Mouse (Mus musculus): Measurements from ENCODE around the gene Rgs12. TPM values are rescaled to one million over a fixed set of nuclear protein-coding genes. Genes with fewer than 3 reads are reported as not detected.

The Rgs12 gene
- polyA plus RNA-seq, 1 experiment from 2014 or later, result 74.3 TPM

DNA sequence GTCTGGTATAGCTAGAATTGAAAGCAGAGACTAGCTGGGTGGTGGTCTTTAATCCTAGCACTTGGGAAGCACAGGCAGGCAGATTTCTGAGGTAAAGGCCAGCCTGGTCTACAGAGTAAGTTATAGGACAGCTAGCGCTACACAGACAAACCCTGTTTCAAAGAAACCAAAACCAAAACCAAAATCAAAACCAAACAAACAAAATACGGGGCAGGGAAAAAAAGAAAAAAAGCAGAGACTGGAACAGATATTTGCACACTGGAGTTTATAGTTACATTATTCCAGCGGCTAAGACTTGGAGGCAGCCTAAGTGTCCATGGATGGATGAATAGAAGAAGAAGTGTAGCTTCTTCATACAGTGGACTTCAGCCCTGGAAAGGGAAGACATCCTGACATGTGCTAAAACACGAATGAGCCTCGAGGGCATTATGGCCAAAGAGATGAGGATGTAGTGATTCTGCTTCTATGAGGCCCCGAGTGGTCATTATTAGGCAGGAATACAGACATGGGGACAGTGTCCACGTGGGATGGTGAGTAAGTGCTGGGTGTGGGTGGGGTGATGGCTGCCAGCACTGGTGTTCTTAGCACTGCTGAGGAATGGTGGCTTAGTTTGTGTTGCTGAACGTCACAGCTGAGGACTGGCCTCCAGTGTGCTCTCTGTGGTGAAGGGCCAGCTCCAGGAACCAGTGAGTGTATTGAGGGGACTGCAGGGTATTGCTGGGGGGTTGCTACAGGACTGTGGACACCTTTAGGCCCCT lies 24.5 kb downstream of the Rgs12 start:
- no peak for DNase-seq (ENCODE audit: low spot score)
- no peaks in the 10 kb centered on the region for H3K27me3 ChIP-seq (ENCODE audit: insufficient read depth, poor library complexity, severe bottlenecking)
- peak overlapping the region; percentile 62 for H3K27ac ChIP-seq
- no peak overlapping the region for H3K4me3 ChIP-seq
- peaks cover 9% of the 10 kb centered on the region; the same call in 1 of the 2 replicates for H3K4me1 ChIP-seq (replicated peaks)
- peaks cover 94% of the 10 kb centered on the region for H3K36me3 ChIP-seq
- H3K9me3 ChIP-seq, result no peaks in the 10 kb centered on the region
- WGBS, result 87% methylated on average over 8 of the region's 8 CpGs

DNA sequence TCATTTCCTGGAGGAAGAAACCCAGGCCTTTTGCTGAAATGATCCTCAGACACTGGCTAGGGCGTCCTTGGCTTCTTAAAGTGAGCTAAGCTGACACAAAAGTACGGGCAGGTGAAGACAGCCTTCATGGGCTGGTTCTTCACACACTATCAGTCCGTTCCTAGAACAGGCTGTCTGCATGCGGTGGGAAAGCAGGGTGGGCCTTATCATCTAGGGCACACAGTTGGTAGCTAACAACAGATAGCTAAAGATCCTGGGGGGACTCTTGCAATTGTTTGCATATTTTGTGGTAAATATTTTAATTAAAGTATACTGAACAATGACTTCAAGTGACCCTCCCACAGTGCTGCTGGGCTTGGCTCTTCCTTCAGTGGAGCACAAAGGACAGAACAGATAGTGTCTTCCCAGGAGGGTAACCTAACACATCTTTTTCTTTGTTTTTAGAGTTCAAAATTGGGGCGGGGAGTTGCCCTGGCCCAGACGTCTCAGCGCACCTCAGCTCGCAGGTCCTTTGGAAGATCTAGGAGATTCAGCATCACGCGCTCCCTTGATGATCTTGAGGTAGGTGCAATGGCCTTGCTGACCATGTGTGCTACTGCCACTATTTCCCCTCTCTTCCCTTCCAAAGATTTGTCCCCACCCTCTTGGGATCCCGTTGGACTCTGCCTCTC lies 25.7 kb downstream of the Rgs12 start:
- Histone ChIP-seq H3K27me3 (ENCODE audit: insufficient read depth, poor library complexity, severe bottlenecking) (no peaks in the 10 kb centered on the region), H3K27ac (no peak overlapping the region), H3K9me3 (no peaks in the 10 kb centered on the region), H3K4me3 (no peak overlapping the region), H3K36me3 (peaks cover 94% of the 10 kb centered on the region), H3K4me1 (replicated peaks) (peaks cover 9% of the 10 kb centered on the region; the same call in 1 of the 2 replicates)
- WGBS, result 92% methylated on average over 11 of the region's 11 CpGs
- no peak for DNase-seq (ENCODE audit: low spot score)

GRCm38 (mm10) chr5:34976540-34977292 lies 27.5 kb downstream of the Rgs12 start:
- H3K36me3 ChIP-seq, result peaks cover 95% of the 10 kb centered on the region
- no peak overlapping the region for H3K27ac ChIP-seq
- H3K9me3 ChIP-seq, result no peaks in the 10 kb centered on the region
- no peak for DNase-seq (ENCODE audit: low spot score)
- WGBS, result 95% methylated on average over 9 of the region's 9 CpGs
- no peaks in the 10 kb centered on the region for H3K27me3 ChIP-seq (ENCODE audit: insufficient read depth, poor library complexity, severe bottlenecking)
- H3K4me1 ChIP-seq (replicated peaks), result 0 out of 2 replicates have a peak, but pooled peaks cover 5% of the 10 kb centered on the region
- no peak overlapping the region for H3K4me3 ChIP-seq

GRCm38 (mm10) chr5:34980099-34980498 lies 30.9 kb downstream of the Rgs12 start:
- WGBS, result 94% methylated on average over 6 of the region's 6 CpGs
- no peak for DNase-seq (ENCODE audit: low spot score)
- peaks cover 94% of the 10 kb centered on the region for H3K36me3 ChIP-seq
- no peak overlapping the region for H3K4me3 ChIP-seq
- H3K9me3 ChIP-seq, result no peaks in the 10 kb centered on the region
- H3K27me3 ChIP-seq (ENCODE audit: insufficient read depth, poor library complexity, severe bottlenecking), result no peaks in the 10 kb centered on the region
- no peaks in the 10 kb centered on the region for H3K4me1 ChIP-seq (replicated peaks)
- no peak overlapping the region for H3K27ac ChIP-seq

DNA sequence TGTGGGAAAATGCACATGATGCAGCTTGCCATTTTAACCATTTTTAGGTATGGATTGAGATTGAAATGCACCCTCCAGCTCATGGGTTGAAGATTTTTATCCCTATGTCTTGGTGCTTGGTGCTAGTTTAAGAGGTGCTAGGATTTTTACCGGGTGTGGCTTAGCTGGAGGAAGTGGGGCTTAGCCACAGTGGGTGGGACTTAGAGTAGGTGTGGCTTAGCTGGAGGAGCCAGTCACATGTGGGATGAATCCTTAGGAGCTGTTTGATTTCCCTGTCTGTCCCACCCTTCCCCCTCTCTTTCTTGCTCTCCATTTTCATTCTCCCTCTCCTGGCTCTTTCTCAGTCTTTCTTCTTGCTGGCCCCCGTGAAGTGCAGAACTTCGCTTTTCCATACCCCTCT lies 32.5 kb downstream of the Rgs12 start:
- no peak overlapping the region for H3K4me3 ChIP-seq
- no peaks in the 10 kb centered on the region for H3K27me3 ChIP-seq (ENCODE audit: insufficient read depth, poor library complexity, severe bottlenecking)
- DNase-seq (ENCODE audit: low spot score), result no peak
- no peak overlapping the region for H3K27ac ChIP-seq
- H3K36me3 ChIP-seq, result peaks cover 93% of the 10 kb centered on the region
- no peaks in the 10 kb centered on the region for H3K9me3 ChIP-seq
- WGBS, result 54% methylated on average over 3 of the region's 3 CpGs
- H3K4me1 ChIP-seq (replicated peaks), result no peaks in the 10 kb centered on the region

DNA sequence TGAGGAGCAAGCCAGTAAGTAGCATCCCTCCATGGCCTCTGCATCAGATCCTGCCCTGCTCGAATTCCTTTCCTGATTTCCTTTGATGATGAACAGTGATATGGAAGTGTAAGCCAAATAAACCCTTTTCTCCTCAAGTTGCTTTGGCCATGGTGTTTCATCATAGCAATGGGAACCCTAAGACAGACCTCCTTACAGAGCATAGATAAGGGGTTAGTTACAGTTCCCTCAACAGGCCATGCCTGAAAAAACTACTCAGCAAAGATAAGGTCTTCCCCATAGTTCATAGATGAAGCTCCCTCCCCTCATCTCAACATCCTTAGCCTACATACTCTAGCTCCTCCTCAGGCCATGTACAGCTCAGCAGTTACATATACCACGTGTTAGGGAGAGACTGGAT lies 35.7 kb downstream of the Rgs12 start:
- 77% methylated on average over 2 of the region's 2 CpGs for whole genome bisulfite sequencing
- H3K4me3 ChIP-seq, result no peak overlapping the region
- H3K36me3 ChIP-seq, result peaks cover 93% of the 10 kb centered on the region
- no peak overlapping the region for H3K27ac ChIP-seq
- H3K4me1 ChIP-seq (replicated peaks), result no peaks in the 10 kb centered on the region; the same call in 1 of the 2 replicates
- DNase-seq (ENCODE audit: low spot score), result no peak
- H3K9me3 ChIP-seq, result no peaks in the 10 kb centered on the region
- no peaks in the 10 kb centered on the region for H3K27me3 ChIP-seq (ENCODE audit: insufficient read depth, poor library complexity, severe bottlenecking)

GRCm38 (mm10) chr5:34985867-34986266 lies 36.6 kb downstream of the Rgs12 start:
- H3K27ac ChIP-seq, result no peak overlapping the region
- DNase-seq (ENCODE audit: low spot score), result peak; percentile 55
- no peak overlapping the region for H3K4me3 ChIP-seq
- no peaks in the 10 kb centered on the region; the same call in 1 of the 2 replicates for H3K4me1 ChIP-seq (replicated peaks)
- H3K9me3 ChIP-seq, result no peaks in the 10 kb centered on the region
- H3K27me3 ChIP-seq (ENCODE audit: insufficient read depth, poor library complexity, severe bottlenecking), result no peaks in the 10 kb centered on the region
- H3K36me3 ChIP-seq, result peaks cover 91% of the 10 kb centered on the region
- WGBS, result 39% methylated on average over 2 of the region's 2 CpGs

- Histone ChIP-seq H3K36me3 (peaks cover 96% of the 10 kb centered on the region), H3K4me1 (replicated peaks) (no peaks in the 10 kb centered on the region; the same call in 1 of the 2 replicates), H3K27ac (no peak overlapping the region), H3K4me3 (no peak overlapping the region), H3K9me3 (no peaks in the 10 kb centered on the region), H3K27me3 (ENCODE audit: insufficient read depth, poor library complexity, severe bottlenecking) (no peaks in the 10 kb centered on the region)
- 88% methylated on average over 2 of the region's 2 CpGs for WGBS
- DNase-seq (ENCODE audit: low spot score), result no peak
These were observed 38.2 kb downstream of the Rgs12 start for GRCm38 (mm10) chr5:34987396-34987795.

- Histone ChIP-seq H3K27me3 (ENCODE audit: insufficient read depth, poor library complexity, severe bottlenecking) (no peaks in the 10 kb centered on the region), H3K4me3 (no peak overlapping the region), H3K27ac (no peak overlapping the region), H3K9me3 (no peaks in the 10 kb centered on the region), H3K4me1 (replicated peaks) (no peaks in the 10 kb centered on the region; the same call in 1 of the 2 replicates), H3K36me3 (peaks cover 95% of the 10 kb centered on the region)
- DNase-seq (ENCODE audit: low spot score), result no peak
- 90% methylated on average over 5 of the region's 5 CpGs for WGBS
These were observed 39.4 kb downstream of the Rgs12 start for GRCm38 (mm10) chr5:34988690-34989089.

DNA sequence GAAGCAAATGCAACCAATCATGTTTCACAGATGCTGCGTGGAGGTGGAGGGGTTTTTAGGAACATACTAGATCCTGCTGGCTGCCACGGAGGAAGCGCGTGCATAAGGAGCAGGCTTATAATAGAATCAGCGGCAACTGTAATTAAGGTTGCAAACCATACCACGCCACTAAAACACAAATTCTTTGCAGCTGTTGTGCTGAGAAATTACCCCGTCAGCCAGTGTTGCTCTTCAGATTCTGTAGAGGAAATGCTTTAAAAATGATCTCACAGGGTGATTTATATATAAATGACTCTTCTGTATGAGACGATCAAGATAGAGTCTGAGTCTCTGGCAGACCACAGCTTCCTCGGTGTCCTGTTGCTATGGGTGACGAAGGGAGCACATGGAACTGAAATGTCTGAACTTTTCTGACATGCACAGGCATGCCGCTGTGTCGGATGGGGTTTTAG lies 40.1 kb downstream of the Rgs12 start:
- peaks cover 95% of the 10 kb centered on the region for H3K36me3 ChIP-seq
- no peak for DNase-seq (ENCODE audit: low spot score)
- 88% methylated on average over 12 of the region's 12 CpGs for WGBS
- H3K9me3 ChIP-seq, result no peaks in the 10 kb centered on the region
- H3K27ac ChIP-seq, result no peak overlapping the region
- H3K4me1 ChIP-seq (replicated peaks), result no peaks in the 10 kb centered on the region; the same call in 1 of the 2 replicates
- H3K4me3 ChIP-seq, result no peak overlapping the region
- no peaks in the 10 kb centered on the region for H3K27me3 ChIP-seq (ENCODE audit: insufficient read depth, poor library complexity, severe bottlenecking)

GRCm38 (mm10) chr5:34998754-34999153 lies 49.5 kb downstream of the Rgs12 start:
- H3K9me3 ChIP-seq, result no peaks in the 10 kb centered on the region
- no peak overlapping the region for H3K27ac ChIP-seq
- no peaks in the 10 kb centered on the region for H3K27me3 ChIP-seq (ENCODE audit: insufficient read depth, poor library complexity, severe bottlenecking)
- H3K4me3 ChIP-seq, result no peak overlapping the region
- peaks cover 17% of the 10 kb centered on the region for H3K4me1 ChIP-seq (replicated peaks)
- DNase-seq (ENCODE audit: low spot score), result no peak
- 50% methylated on average over 3 of the region's 3 CpGs for WGBS
- peaks cover 94% of the 10 kb centered on the region for H3K36me3 ChIP-seq

DNA sequence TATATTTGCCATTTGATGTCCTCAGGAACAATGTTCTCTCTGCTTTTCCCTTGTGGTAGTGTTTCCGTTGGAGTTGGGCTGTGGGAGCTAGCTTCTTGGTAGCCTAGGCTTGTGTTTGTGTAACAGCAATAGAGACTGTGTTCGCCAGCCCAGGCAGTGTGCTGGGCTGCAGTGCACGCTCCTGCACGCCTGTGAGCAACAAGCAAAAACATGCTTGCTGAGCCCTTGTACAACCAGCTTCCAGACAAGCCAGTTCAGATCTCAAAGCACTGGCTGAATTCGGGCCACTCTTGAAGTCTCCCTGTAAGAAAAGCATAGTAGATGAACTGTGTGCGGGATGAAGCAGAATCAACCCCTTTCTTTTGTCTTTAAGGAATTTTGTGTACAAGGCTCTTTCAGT lies 50.0 kb downstream of the Rgs12 start:
- DNase-seq (ENCODE audit: low spot score), result no peak
- Histone ChIP-seq H3K4me3 (no peak overlapping the region), H3K4me1 (replicated peaks) (peaks cover 17% of the 10 kb centered on the region), H3K27me3 (ENCODE audit: insufficient read depth, poor library complexity, severe bottlenecking) (no peaks in the 10 kb centered on the region), H3K36me3 (peaks cover 92% of the 10 kb centered on the region), H3K9me3 (no peaks in the 10 kb centered on the region), H3K27ac (no peak overlapping the region)
- WGBS, result 78% methylated on average over 6 of the region's 6 CpGs

GRCm38 (mm10) chr5:35000323-35000722 lies 51.1 kb downstream of the Rgs12 start:
- H3K4me3 ChIP-seq, result no peak overlapping the region
- H3K36me3 ChIP-seq, result peaks cover 92% of the 10 kb centered on the region
- H3K27me3 ChIP-seq (ENCODE audit: insufficient read depth, poor library complexity, severe bottlenecking), result no peaks in the 10 kb centered on the region
- no peak for DNase-seq (ENCODE audit: low spot score)
- H3K9me3 ChIP-seq, result no peaks in the 10 kb centered on the region
- H3K4me1 ChIP-seq (replicated peaks), result peaks cover 17% of the 10 kb centered on the region
- H3K27ac ChIP-seq, result no peak overlapping the region

All from hindbrain, embryonic 10.5 days (tissue).